Mouse (Mus musculus): Measurements from ENCODE around the gene Klrb1b. TPM values are rescaled to one million over a fixed set of nuclear protein-coding genes. Genes with fewer than 3 reads are reported as not detected.
"Not testable (repeated sequence)": the region's sequence is repeated elsewhere in the genome, so short reads cannot be mapped to it uniquely, and the experiment has no call there.

Klrb1b gene
- polyA plus RNA-seq, 1 experiment from 2014 or later = not detected

GRCm38 (mm10) chr6:128797185-128797905 lies 28.8 kb downstream of the Klrb1b start:
- peak overlapping the region; percentile 82 for H3K4me2 ChIP-seq (ENCODE audit: low read length)
- H3K27ac ChIP-seq (ENCODE audit: low read depth, low read length) = peak overlapping the region; percentile 30; the same call in 1 of the 2 replicates
- H3K4me3 ChIP-seq (ENCODE audit: low read length) = peak overlapping the region; percentile 58
- WGBS = 77% methylated on average over 12 of the region's 12 CpGs
- H3K27me3 ChIP-seq (replicated peaks; ENCODE audit: control insufficient read depth, insufficient read depth, low read length) = no peaks in the 10 kb centered on the region
- ATAC-seq = no peak
- H3K9me3 ChIP-seq (ENCODE audit: control insufficient read depth, low read length) = no peaks in the 10 kb centered on the region
- peak overlapping the region; percentile 61 for H3K9ac ChIP-seq (ENCODE audit: low read depth, low read length)
- H3K36me3 ChIP-seq (ENCODE audit: control insufficient read depth, insufficient read depth, low read length) = no peaks in the 10 kb centered on the region
- H3K4me1 ChIP-seq (ENCODE audit: control insufficient read depth, insufficient read depth, low read depth, low read length) = peaks cover 11% of the 10 kb centered on the region

DNA sequence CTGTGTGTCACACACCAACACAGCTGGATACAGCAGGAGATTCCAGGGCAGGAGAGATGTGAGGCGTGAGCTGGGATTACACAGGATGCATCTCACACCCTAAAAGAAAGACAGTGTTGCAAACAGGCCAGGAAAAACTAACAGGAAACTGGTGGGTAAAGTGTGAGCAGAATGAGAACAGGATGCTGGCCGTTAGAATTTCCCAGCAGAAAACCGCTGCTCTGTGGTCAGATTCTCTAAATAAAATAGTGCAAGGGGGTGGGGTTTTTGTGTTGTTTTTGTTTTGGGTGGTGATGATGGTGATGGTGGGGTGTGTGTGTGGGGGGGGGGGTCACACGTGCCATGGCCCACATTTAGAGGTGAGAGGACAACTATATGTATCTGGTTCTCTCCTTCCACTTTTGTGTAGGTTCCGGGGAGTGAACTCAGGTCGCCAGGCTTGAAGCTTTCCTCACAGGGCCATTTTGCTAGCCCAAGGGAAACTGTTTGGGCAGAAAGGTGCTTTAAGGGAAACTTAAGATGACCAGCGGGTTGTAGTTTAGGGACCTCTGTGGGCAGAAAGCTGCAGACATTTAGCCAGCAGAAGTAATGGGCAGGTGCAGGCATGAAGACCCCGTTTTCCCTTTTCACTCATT lies 29.7 kb downstream of the Klrb1b start:
- H3K4me2 ChIP-seq (ENCODE audit: low read length) = no peak overlapping the region
- no peak overlapping the region for H3K4me3 ChIP-seq (ENCODE audit: low read length)
- no peak overlapping the region for H3K27ac ChIP-seq (ENCODE audit: low read depth, low read length)
- H3K27me3 ChIP-seq (replicated peaks; ENCODE audit: control insufficient read depth, insufficient read depth, low read length) = no peaks in the 10 kb centered on the region
- no peak for ATAC-seq
- 80% methylated on average over 8 of the region's 8 CpGs for WGBS
- H3K9ac ChIP-seq (ENCODE audit: low read depth, low read length) = no peak overlapping the region
- no peaks in the 10 kb centered on the region for H3K36me3 ChIP-seq (ENCODE audit: control insufficient read depth, insufficient read depth, low read length)
- H3K4me1 ChIP-seq (ENCODE audit: control insufficient read depth, insufficient read depth, low read depth, low read length) = peaks cover 11% of the 10 kb centered on the region
- H3K9me3 ChIP-seq (ENCODE audit: control insufficient read depth, low read length) = no peaks in the 10 kb centered on the region

DNA sequence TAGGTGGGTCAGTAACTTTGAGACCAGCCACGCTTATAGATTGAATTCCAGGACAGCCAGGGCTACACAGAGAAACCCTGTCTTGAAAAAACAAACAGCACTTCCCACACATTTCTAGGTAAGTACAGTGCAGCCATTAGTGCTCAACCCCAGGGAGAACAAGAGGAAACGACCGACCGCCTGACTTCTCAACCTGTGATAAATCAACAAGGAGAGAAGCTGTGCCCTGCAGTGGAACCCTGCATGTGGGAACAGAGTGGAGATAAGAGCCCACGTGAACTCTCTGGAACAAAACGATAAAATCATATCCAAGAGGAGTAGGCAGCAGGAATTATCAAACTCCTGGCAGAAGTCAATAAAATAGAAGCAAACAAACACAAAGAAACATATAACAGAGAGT lies 32.4 kb downstream of the Klrb1b start:
- Histone ChIP-seq H3K27ac (ENCODE audit: low read depth, low read length) (no peak overlapping the region), H3K4me1 (ENCODE audit: control insufficient read depth, insufficient read depth, low read depth, low read length) (peaks cover 11% of the 10 kb centered on the region), H3K4me3 (ENCODE audit: low read length) (no peak overlapping the region), H3K9ac (ENCODE audit: low read depth, low read length) (no peak overlapping the region), H3K9me3 (ENCODE audit: control insufficient read depth, low read length) (no peaks in the 10 kb centered on the region), H3K27me3 (replicated peaks; ENCODE audit: control insufficient read depth, insufficient read depth, low read length) (no peaks in the 10 kb centered on the region), H3K36me3 (ENCODE audit: control insufficient read depth, insufficient read depth, low read length) (no peaks in the 10 kb centered on the region), H3K4me2 (ENCODE audit: low read length) (no peak overlapping the region)
- 56% methylated on average over 6 of the region's 6 CpGs for WGBS
- no peak for ATAC-seq

- H3K27ac ChIP-seq (ENCODE audit: low read depth, low read length); H3K4me3 ChIP-seq (ENCODE audit: low read length); H3K4me1 ChIP-seq (ENCODE audit: control insufficient read depth, insufficient read depth, low read depth, low read length); H3K36me3 ChIP-seq (ENCODE audit: control insufficient read depth, insufficient read depth, low read length); H3K9ac ChIP-seq (ENCODE audit: low read depth, low read length); H3K27me3 ChIP-seq (replicated peaks; ENCODE audit: control insufficient read depth, insufficient read depth, low read length); H3K4me2 ChIP-seq (ENCODE audit: low read length); ATAC-seq; H3K9me3 ChIP-seq (ENCODE audit: control insufficient read depth, low read length): not testable (repeated sequence)
- WGBS = 84% methylated on average over 4 of the region's 4 CpGs
Observed at GRCm38 (mm10) chr6:128790491-128790994, 35.6 kb downstream of the Klrb1b start.

DNA sequence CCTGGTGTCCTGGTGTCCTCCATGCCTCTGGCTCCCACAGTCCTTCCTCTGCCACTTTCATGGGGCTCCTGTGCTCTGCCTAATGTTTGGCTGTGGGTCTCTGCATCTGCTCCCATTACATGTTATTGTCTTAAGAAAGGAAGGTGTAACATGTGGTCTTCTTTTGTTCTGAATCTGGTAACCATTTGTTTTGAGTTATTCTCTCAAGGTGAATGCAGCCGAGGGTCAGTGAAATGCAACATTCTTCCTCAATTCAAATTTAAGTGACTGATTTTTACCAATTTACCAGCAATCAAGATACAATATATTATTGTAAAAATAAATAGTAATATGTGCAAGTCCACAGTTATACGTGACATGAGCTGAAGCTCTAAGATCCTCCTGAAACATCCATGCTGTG lies 37.0 kb downstream of the Klrb1b start, which contains the start of gene Klrb1c:
TSS of gene Klrb1c (minus strand) at position 101 of the 400 bp plus-strand sequence.
- no peak for ATAC-seq
- WGBS = 92% methylated on average over 2 of the region's 2 CpGs
- no peaks in the 10 kb centered on the region for H3K27me3 ChIP-seq (replicated peaks; ENCODE audit: control insufficient read depth, insufficient read depth, low read length)
- no peak within 1 kb of the TSS for H3K4me3 ChIP-seq (ENCODE audit: low read length)
- H3K36me3 ChIP-seq (ENCODE audit: control insufficient read depth, insufficient read depth, low read length) = no peaks in the 10 kb centered on the region
- no peak within 1 kb of the TSS for H3K9ac ChIP-seq (ENCODE audit: low read depth, low read length)
- no peak within 1 kb of the TSS for H3K4me2 ChIP-seq (ENCODE audit: low read length)
- no peaks in the 10 kb centered on the region for H3K4me1 ChIP-seq (ENCODE audit: control insufficient read depth, insufficient read depth, low read depth, low read length)
- no peak within 1 kb of the TSS for H3K27ac ChIP-seq (ENCODE audit: low read depth, low read length)
- H3K9me3 ChIP-seq (ENCODE audit: control insufficient read depth, low read length) = no peaks in the 10 kb centered on the region

GRCm38 (mm10) chr6:128788517-128788916 lies 37.6 kb downstream of the Klrb1b start:
- 77% methylated on average over 1 of the region's 1 CpGs for WGBS
- H3K4me2 ChIP-seq (ENCODE audit: low read length) = no peak overlapping the region
- no peak overlapping the region for H3K27ac ChIP-seq (ENCODE audit: low read depth, low read length)

DNA sequence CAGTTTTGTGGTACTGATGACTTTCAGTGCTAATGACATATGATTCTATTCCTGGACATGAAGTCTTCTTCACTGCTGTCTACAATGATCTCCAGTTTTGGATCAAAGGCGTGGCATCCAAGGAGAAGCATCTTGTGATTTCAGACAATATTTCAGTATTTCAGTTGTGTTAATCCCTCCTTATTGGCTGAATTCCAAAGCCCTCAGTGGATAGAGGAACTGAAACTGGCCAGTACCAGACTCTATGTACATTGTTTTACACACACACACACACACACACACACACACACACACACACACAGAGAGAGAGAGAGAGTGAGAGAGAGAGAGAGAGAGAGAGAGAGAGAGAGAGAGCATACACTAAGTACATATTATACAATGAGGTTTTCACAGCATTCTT lies 39.7 kb downstream of the Klrb1b start:
- WGBS = 88% methylated on average over 1 of the region's 1 CpGs
- H3K9me3 ChIP-seq (ENCODE audit: control insufficient read depth, low read length); ATAC-seq: not testable (repeated sequence)

More at GRCm38 (mm10) chr6:128788517-128788916, 37.6 kb downstream of the Klrb1b start:
- Histone ChIP-seq H3K4me3 (ENCODE audit: low read length) (no peak overlapping the region), H3K4me1 (ENCODE audit: control insufficient read depth, insufficient read depth, low read depth, low read length) (no peaks in the 10 kb centered on the region), H3K9ac (ENCODE audit: low read depth, low read length) (no peak overlapping the region), H3K27me3 (replicated peaks; ENCODE audit: control insufficient read depth, insufficient read depth, low read length) (no peaks in the 10 kb centered on the region), H3K36me3 (ENCODE audit: control insufficient read depth, insufficient read depth, low read length) (no peaks in the 10 kb centered on the region), H3K9me3 (ENCODE audit: control insufficient read depth, low read length) (no peaks in the 10 kb centered on the region)
- ATAC-seq = no peak

GRCm38 (mm10) chr6:128769481-128770253 lies 56.5 kb downstream of the Klrb1b start:
- WGBS = 72% methylated on average over 10 of the region's 10 CpGs
- no peak for ATAC-seq
- no peaks in the 10 kb centered on the region for H3K9me3 ChIP-seq (ENCODE audit: control insufficient read depth, low read length)
- no peaks in the 10 kb centered on the region; the same call in 1 of the 2 replicates for H3K4me1 ChIP-seq (ENCODE audit: control insufficient read depth, insufficient read depth, low read depth, low read length)
- no peak overlapping the region; the same call in 1 of the 2 replicates for H3K9ac ChIP-seq (ENCODE audit: low read depth, low read length)
- no peaks in the 10 kb centered on the region for H3K27me3 ChIP-seq (replicated peaks; ENCODE audit: control insufficient read depth, insufficient read depth, low read length)
- no peak overlapping the region for H3K27ac ChIP-seq (ENCODE audit: low read depth, low read length)
- no peak overlapping the region for H3K4me3 ChIP-seq (ENCODE audit: low read length)
- no peaks in the 10 kb centered on the region for H3K36me3 ChIP-seq (ENCODE audit: control insufficient read depth, insufficient read depth, low read length)
- no peak overlapping the region for H3K4me2 ChIP-seq (ENCODE audit: low read length)

More for the DNA sequence above, 39.7 kb downstream of the Klrb1b start:
- H3K4me2 ChIP-seq (ENCODE audit: low read length); H3K27ac ChIP-seq (ENCODE audit: low read depth, low read length); H3K4me1 ChIP-seq (ENCODE audit: control insufficient read depth, insufficient read depth, low read depth, low read length); H3K27me3 ChIP-seq (replicated peaks; ENCODE audit: control insufficient read depth, insufficient read depth, low read length); H3K36me3 ChIP-seq (ENCODE audit: control insufficient read depth, insufficient read depth, low read length); H3K4me3 ChIP-seq (ENCODE audit: low read length); H3K9ac ChIP-seq (ENCODE audit: low read depth, low read length): not testable (repeated sequence)

- Histone ChIP-seq H3K4me2 (ENCODE audit: low read length) (no peak overlapping the region), H3K9me3 (ENCODE audit: control insufficient read depth, low read length) (no peaks in the 10 kb centered on the region), H3K4me3 (ENCODE audit: low read length) (no peak overlapping the region), H3K36me3 (ENCODE audit: control insufficient read depth, insufficient read depth, low read length) (no peaks in the 10 kb centered on the region), H3K9ac (ENCODE audit: low read depth, low read length) (no peak overlapping the region), H3K4me1 (ENCODE audit: control insufficient read depth, insufficient read depth, low read depth, low read length) (peaks cover 2% of the 10 kb centered on the region; the same call in 1 of the 2 replicates), H3K27me3 (replicated peaks; ENCODE audit: control insufficient read depth, insufficient read depth, low read length) (no peaks in the 10 kb centered on the region), H3K27ac (ENCODE audit: low read depth, low read length) (no peak overlapping the region)
- WGBS = 74% methylated on average over 4 of the region's 4 CpGs
- no peak for ATAC-seq
Observed at GRCm38 (mm10) chr6:128768047-128768446, 58.1 kb downstream of the Klrb1b start.
